Mouse (Mus musculus): Measurements from ENCODE around the gene Tm6sf1.

DNA sequence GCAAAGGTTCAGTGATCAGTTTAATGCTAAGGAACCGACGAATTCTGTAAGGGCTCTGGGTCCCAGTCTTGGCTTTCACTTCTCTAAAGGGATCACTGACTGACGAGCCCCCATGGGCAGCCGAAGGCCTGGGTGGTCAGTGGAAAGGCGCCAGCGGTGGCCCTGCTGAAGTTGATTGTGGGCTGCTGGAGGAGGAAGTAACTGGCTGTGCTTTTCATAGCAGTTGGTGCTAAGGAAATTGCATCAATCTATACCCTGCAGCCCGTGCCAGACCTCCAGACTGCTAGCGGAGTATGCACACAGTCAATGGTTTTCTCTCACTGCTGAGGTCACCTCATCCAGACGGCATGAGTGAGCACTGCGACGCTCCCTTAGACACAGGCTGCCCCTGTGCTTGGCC lies 1.3 kb downstream of the Tm6sf1 start:
- TF ChIP-seq POLR2A (IDR thresholded peaks at IDR 0.05; ENCODE audit: borderline replicate concordance, insufficient read depth, low read length) (no peak), CTCF (IDR thresholded peaks at IDR 0.05; ENCODE audit: borderline replicate concordance, insufficient read depth, low read depth, low read length) (no peak)
